Mouse (Mus musculus) gastrocnemius, postnatal 10 days (tissue): ENCODE measurements at regions not wholly inside any gene's neighbourhood (a gene's known extent, or its start where the extent isn't known, plus 50 kb on each side); places are given as distances from the start of the nearest gene placed in this dataset.

Source experiments
- DNase-seq: peaks from one replicate; pipeline ENCODE4 v3.0.0; 2021; ENCODE audit warnings: mixed read lengths

- DNase-seq: no peak
Measured at GRCm38 (mm10) chr3:119958799-119959467, 174.7 kb upstream of the Ptbp2 start.

DNA sequence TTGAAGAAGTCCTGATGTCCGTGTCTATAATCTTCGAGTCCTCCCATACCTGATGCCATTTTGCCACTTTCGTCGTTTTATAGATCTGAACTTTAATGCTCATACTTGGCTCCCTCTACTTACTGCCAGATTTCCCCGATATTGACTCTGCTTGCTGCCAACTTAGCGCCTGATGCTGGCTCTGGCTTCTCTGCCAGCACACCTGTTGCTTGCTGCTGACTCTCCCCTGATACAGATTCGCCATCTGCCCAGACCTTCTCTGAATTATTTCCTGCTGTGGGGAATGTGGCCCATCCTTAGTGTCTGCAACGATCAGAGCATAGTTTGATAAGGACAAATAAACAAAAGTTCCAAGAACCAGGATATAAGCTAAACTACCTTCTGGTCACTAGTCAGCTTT, 173.3 kb upstream of the Ptbp2 start:
- no peak for DNase-seq

- no peak for DNase-seq
Measured at GRCm38 (mm10) chr3:119955745-119956615, 171.7 kb upstream of the Ptbp2 start.

DNA sequence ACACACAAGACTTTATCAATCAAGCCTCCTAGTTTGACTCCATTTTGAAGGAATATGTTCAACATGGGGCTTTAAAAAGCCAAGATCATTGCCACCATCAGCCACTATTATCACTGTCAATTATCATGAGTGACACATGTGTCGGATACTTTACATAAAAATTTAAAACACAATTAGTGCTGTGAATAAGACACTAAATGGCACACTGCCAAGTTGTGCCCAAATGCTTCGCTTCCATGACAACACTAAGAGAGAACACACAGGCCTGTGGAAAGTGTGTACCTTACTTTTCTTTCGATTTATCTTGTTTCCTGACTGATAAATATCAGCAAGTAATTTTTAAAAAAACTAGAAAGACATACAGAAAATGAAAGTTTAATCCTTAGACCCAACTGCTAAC, 166.5 kb upstream of the Ptbp2 start:
- no peak for DNase-seq

DNA sequence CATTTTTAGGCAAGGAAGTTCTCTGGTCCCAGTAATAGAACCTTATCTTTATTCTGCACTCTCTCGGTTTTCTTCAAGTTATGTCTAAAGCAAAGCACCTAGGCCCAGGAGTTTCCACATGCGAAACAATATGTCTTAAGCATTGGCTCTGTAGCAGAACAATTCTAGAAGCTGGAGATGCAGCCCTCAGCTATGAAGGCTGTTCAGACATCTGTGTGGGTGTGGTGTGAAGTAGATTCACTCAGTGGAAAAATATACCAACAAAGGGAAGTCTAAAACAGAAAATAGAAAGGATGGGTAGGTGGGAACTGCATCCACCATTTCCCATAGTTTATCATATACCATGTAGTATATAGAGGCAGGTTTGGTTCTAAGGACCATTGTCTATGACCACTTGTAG, 165.8 kb upstream of the Ptbp2 start:
- DNase-seq: no peak

DNA sequence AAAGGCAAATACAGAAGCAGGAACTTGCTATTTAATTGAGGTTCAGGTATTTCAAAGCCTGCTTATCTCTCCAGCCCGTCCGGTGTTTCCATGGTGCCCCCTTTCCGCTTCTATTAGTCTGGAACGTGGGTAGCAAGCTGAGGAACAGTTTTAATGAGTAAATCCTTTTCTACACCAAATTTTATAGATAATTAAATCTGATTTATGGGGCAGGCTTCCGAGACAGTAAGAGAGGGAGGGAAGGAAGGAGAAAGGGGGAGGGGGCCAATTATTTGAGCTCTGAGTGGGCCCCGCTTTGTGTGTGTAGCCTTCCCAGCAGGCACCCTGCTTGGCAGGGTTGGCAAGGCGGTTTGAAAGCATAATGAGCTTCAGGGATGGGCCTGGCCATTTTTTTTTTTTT, 165.4 kb upstream of the Ptbp2 start:
- no peak for DNase-seq

DNA sequence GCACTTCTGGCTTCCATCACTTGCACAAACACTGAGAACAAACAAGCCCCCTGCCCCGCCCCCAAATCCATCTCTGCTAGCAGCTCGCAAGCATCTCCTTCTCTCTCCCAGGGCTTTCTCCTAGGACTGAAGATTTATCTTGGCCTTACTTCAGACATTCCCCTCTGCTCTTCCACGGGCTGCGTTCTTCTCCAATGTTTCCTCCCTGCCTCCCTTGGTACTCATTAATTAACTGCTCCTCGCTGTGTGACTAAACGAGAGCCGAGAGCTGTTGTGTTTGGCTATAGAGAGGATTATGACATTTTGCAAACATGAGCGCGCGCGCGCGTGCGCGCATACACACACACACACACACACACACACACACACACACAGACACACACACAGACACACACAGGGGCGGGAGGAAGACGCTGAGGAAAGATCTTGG, 164.8 kb upstream of the Ptbp2 start:
- peak; percentile 15 for DNase-seq

- no peak for DNase-seq
Measured at GRCm38 (mm10) chr3:119947126-119947525, 162.9 kb upstream of the Ptbp2 start.

DNA sequence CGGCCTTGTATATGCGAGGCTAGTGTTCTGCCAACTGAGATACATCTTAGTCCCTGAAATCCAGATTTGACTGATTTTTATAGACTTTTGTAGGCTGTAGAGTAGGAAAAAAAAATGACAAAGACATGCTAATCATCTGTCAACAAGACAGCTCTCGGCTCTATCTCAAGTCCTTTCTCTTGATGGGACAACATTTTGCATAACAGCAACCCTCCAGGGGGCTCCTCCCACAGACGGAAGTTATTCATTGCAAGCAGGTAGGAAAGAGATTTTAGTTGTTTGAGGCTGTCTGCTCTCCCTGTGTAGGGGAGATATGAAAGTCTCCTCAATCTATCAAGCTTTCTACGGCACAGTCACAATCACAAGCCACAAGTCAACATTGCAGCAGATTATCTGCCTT, 159.8 kb upstream of the Ptbp2 start:
- no peak for DNase-seq

DNA sequence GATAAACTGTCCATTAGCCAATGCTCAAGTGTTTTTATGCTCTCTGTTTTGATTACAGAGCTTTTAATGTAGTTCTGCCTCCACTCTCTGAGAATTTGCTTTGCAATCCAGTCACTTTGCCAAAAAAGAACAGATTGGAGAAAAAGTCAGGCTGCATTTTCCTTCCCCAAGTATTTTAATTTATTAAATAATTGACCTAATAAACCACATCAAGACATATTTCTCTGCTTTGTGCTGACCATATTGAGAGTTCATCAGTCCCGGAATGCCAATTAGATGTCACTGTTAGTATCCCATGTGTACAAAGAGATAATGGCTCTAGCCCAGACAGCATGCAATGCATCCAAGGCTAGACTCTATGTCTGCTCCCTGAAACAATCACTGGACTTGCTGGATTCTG, 154.8 kb upstream of the Ptbp2 start:
- DNase-seq: no peak

- no peak for DNase-seq
Measured at GRCm38 (mm10) chr3:119938425-119938824, 154.2 kb upstream of the Ptbp2 start.

GRCm38 (mm10) chr3:119936526-119936925, 152.3 kb upstream of the Ptbp2 start:
- no peak for DNase-seq

DNA sequence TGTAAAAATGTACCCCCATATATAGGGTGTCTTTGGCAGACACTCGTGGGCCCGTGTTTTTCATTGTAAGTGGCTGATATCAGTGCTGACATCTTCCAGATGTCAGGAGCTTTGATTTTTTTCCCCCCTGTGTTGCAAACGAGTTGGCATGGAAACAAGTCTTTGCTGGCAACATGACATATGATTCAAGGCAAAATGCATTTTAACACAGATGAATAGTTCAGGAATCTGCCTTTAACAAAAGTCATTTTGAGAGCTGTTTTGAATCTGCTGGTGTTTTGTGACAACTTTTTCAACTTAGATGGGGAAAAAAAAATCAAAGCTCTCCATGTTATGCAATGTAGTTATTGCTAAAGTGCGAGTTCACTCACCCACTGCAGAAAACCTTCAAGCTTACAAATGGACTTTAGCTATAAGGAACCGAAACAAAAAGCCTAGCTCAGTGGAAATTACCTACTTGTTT, 148.8 kb upstream of the Ptbp2 start:
- no peak for DNase-seq

- no peak for DNase-seq
Measured at GRCm38 (mm10) chr3:119928281-119928680, 144.0 kb upstream of the Ptbp2 start.

DNA sequence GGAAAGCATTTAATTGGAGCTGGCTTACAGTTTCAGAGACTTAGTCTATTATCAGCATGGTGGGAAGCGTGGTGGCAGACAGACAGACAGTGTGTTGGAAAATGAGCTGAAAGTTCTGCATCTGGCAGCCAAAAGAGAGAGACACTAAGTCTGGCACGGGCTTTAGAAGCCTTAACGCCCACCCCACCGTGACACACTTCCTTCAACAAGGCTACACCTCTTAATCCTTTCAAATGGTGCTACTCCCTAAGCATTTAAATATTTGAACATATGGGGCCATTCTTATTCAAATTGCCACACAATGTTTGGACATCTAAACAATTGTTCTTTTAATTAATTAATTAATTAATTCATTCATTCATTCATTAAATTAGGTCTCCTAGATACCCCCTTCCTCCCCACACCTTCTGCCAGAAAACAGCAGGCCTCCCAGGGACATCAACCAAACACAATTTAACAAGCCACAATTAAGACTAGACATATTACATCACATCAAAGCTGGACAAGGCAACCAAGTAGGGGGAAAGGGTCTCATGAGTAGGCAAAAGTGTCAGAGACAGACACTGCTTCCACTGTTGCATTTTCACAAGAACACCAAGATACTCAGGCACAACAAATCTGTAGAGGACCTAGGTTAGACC, 135.4 kb upstream of the Ptbp2 start:
- no peak for DNase-seq

DNA sequence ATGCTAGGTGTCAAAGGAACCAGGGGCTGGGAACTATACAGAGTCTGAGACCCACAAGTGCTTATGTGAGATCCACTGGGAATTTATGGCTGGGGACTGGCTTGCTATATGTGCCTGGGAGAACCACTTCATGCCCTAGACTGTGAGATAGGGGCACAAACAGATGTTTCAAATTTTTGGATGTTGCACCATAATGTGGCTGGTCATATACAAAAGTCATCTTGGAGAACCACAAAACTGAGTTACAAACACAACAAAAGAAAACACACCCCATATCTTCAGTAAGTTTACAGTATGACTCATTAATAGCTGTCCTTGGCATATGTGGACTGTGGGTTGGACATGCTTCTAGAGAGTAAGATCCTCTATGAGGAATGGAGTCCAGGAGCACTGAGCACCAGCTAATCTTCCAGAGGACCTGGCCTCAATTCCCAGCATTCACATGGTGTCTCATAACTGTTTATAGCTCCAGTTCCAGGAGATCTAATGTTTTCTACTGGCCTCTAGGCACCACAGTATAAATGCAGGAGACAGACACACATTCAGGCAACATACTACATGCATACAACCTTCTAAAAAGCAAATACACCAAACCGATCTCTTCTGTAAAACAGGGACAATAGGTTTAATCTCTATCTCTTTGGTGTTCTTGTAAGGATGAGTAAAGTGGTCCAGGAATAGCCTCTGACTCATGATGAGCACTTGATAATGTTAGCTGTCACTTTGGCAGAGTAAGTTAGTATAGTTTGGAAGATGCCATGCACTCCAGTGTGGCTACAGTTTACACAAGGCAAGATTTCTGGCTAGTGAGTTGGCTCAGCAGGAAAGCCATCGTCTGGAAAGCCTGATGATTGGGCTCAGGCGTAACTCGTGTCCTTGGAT, 132.0 kb upstream of the Ptbp2 start:
- DNase-seq: no peak

- DNase-seq: no peak
Measured at GRCm38 (mm10) chr3:119911532-119911931, 127.3 kb upstream of the Ptbp2 start.

- DNase-seq: no peak
Measured at GRCm38 (mm10) chr3:119904244-119904643, 120.0 kb upstream of the Ptbp2 start.

GRCm38 (mm10) chr3:119895141-119895540, 110.9 kb upstream of the Ptbp2 start:
- DNase-seq: no peak

- no peak for DNase-seq
Measured at GRCm38 (mm10) chr3:119894035-119894434, 109.8 kb upstream of the Ptbp2 start.

DNA sequence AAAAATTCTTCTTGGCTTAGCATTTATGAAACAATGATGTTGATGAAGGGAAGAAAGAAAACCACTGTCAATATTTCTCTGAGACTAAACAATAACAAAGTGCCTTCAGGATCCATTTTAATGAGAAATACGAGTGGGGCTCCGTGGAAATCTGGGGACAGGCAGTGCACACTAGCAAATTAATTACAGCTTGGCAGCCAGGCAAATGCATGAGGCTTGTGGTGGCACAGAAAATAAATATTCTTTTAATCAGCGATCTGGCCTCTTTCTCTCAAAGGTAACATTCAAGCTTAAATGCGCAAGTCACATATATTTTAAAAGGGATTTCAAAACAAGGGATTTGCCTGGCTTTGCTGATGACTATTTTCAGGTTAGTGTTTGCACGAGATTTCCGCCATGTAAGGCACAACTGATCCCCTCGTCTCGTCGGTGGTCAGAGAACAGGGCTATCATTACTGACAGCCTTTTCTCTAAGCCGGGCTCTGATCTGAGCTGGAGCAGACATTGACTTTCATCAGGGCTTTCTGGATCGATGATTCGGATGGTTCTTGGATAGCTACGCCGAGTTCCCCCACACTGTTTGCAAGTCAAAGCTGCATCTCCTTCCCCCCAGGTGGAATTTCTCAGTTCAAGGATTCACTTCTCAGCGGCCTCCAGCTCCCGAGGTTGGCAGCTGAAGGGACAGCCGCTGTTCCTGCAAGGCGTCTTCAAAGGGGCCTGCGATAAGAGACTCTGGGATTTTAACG, 109.1 kb upstream of the Ptbp2 start:
- no peak for DNase-seq
